Mouse (Mus musculus) megakaryocyte, embryonic 14.5 days (primary cell): ENCODE results near the gene Sema5a.

Source experiments
- FLI1 ChIP-seq: IDR thresholded peaks from 2 replicates; pipeline ENCODE4 v1.6.1; 2012; ENCODE audit warnings: low read length, inconsistent platforms, mixed read lengths
- GATA1 ChIP-seq: IDR thresholded peaks from 3 replicates; pipeline ENCODE4 v1.6.1; 2012; ENCODE audit warnings: mixed read lengths, low read length, inconsistent platforms, borderline replicate concordance

GRCm38 (mm10) chr15:32298525-32298924 is 53.9 kb downstream of the Sema5a start:
- TF ChIP-seq GATA1, result no peak
- TF ChIP-seq FLI1, result no peak
